Comparison of ENCODE assay signal across 18 mouse cellular contexts in genomic region chr16:86475145-86475544, GRCm38 (mm10).
A peak's percentile ranks its signal among the peaks of the same experiment; 100 is the strongest.
DNase-seq lines count a peak whose midpoint lies in the region; ATAC-seq and TF ChIP-seq lines count a peak whose summit lies in the region.
"Had no signal": no experiment of that assay in that cellular context is flagged by ENCODE, and none has a peak within 500 bp of the region (broad histone marks: within the 10 kb centered on the region; RNA-seq: fewer than 3 reads in every experiment).

No protein-coding gene starts in this region.

- no peaks in the 10 kb centered on the region for H3K4me1 ChIP-seq in kidney, embryonic 15.5 days
- H3K4me1 ChIP-seq in lung, embryonic 14.5 days (ENCODE audit: insufficient read depth) = no peaks in the 10 kb centered on the region
- no peaks in the 10 kb centered on the region for H3K4me1 ChIP-seq in lung, adult 2 months (ENCODE audit: control insufficient read depth, insufficient read depth, low read length)
- H3K4me1 ChIP-seq: limb, embryonic 13.5 days; midbrain, embryonic 10.5 days; stomach, embryonic 15.5 days had no signal

- H3K36me3 ChIP-seq in kidney, embryonic 15.5 days = no peaks in the 10 kb centered on the region
- no peaks in the 10 kb centered on the region for H3K36me3 ChIP-seq in lung, embryonic 14.5 days (ENCODE audit: insufficient read depth)
- H3K36me3 ChIP-seq: limb, embryonic 13.5 days; midbrain, embryonic 10.5 days; stomach, embryonic 15.5 days had no signal

- no peak for ATAC-seq in kidney, embryonic 15.5 days (replicated peaks; ENCODE audit: low FRiP score)
- ATAC-seq in lung, embryonic 14.5 days (ENCODE audit: insufficient read depth) = no peak
- ATAC-seq: forebrain, embryonic 14.5 days; hindbrain, postnatal 0 days; lung, postnatal 0 days had no signal

- H3K9ac ChIP-seq in kidney, embryonic 15.5 days = no peak overlapping the region
- H3K9ac ChIP-seq in lung, embryonic 14.5 days = no peak overlapping the region
- H3K9ac ChIP-seq: limb, embryonic 13.5 days; stomach, embryonic 15.5 days had no signal

- no peak overlapping the region for H3K4me2 ChIP-seq in kidney, embryonic 15.5 days
- no peak overlapping the region for H3K4me2 ChIP-seq in lung, embryonic 14.5 days
- H3K4me2 ChIP-seq: limb, embryonic 13.5 days; stomach, embryonic 15.5 days had no signal

- H3K27me3 ChIP-seq in kidney, embryonic 15.5 days = no peaks in the 10 kb centered on the region
- H3K27me3 ChIP-seq in lung, embryonic 14.5 days (ENCODE audit: insufficient read depth, low read length) = no peaks in the 10 kb centered on the region
- H3K27me3 ChIP-seq: limb, embryonic 13.5 days; stomach, embryonic 15.5 days had no signal

- whole genome bisulfite sequencing in kidney, embryonic 15.5 days = 68% methylated on average over 1 of the region's 1 CpGs
- 47% methylated on average over 1 of the region's 1 CpGs for WGBS in lung, embryonic 14.5 days
- WGBS in lung, adult 2 months = 55% methylated on average over 1 of the region's 1 CpGs

- 0 out of 2 replicates have a peak, but pooled peaks have one; percentile 11 for TF ChIP-seq CTCF in lung, embryonic 14.5 days (IDR thresholded peaks at IDR 0.05; ENCODE audit: low read depth)
- no peak for TF ChIP-seq CTCF in lung, adult 2 months (IDR thresholded peaks at IDR 0.05; ENCODE audit: insufficient read depth, low read length)

- DNase-seq in adrenal gland, postnatal 14 days = peak; percentile 4
- DNase-seq in adrenal gland, adult 2 months = no peak
- peak; percentile 5 for DNase-seq in kidney, adult 18-20 months
- no peak for DNase-seq in lung, embryonic 14.5 days
- no peak for DNase-seq in lung, adult 2 months
- DNase-seq in kidney, postnatal 14 days = peak; percentile 24
- DNase-seq in thymus, postnatal 0 days (ENCODE audit: low spot score) = no peak
- DNase-seq: B cell, adult 2 months; cerebellum, adult 9-11 months; gastrocnemius, postnatal 10 days; thymus, postnatal 36 days had no signal

- no peak overlapping the region for H3K4me3 ChIP-seq in kidney, embryonic 15.5 days (replicated peaks)
- H3K4me3 ChIP-seq in lung, embryonic 14.5 days (ENCODE audit: low read depth, low read length) = no peak overlapping the region
- no peak overlapping the region for H3K4me3 ChIP-seq in lung, adult 2 months (replicated peaks; ENCODE audit: extremely low read depth, low read depth, low read length)
- H3K4me3 ChIP-seq: limb, embryonic 13.5 days; midbrain, embryonic 10.5 days; stomach, embryonic 15.5 days had no signal

- TF ChIP-seq POLR2A in lung, adult 2 months (IDR thresholded peaks at IDR 0.05; ENCODE audit: borderline replicate concordance, extremely low read depth, low read depth, low read length) = no peak

- no peak overlapping the region for H3K27ac ChIP-seq in kidney, embryonic 15.5 days
- H3K27ac ChIP-seq in lung, embryonic 14.5 days (ENCODE audit: low read depth) = no peak overlapping the region
- H3K27ac ChIP-seq: hindbrain, postnatal 0 days; limb, embryonic 13.5 days; midbrain, embryonic 10.5 days; stomach, embryonic 15.5 days had no signal

- H3K9me3 ChIP-seq in kidney, embryonic 15.5 days (replicated peaks) = no peaks in the 10 kb centered on the region
- H3K9me3 ChIP-seq in lung, embryonic 14.5 days (ENCODE audit: low read depth, low read length) = no peaks in the 10 kb centered on the region; the same call in 1 of the 2 replicates
- H3K9me3 ChIP-seq: limb, embryonic 13.5 days; midbrain, embryonic 10.5 days; stomach, embryonic 15.5 days had no signal

Comparison
In these comparisons a context has a peak if more than half of its experiments do, and no peak if none do; other contexts are left out.
1. DNase-seq: peak in adrenal gland, postnatal 14 days (single experiment), kidney, adult 18-20 months (single experiment) and kidney, postnatal 14 days (single experiment); none in adrenal gland, adult 2 months (single experiment), lung, embryonic 14.5 days (single experiment), lung, adult 2 months (single experiment) and thymus, postnatal 0 days (single experiment).